Mouse (Mus musculus): ENCODE results near the gene Gm49394.

The Gm49394 gene

GRCm38 (mm10) chr7:142669751-142670625 lies at the start of gene Gm49394:
Gene Gm49394 (minus strand): TSS chr7:142669942.
- no peak for DNase-seq

GRCm38 (mm10) chr7:142714783-142715498 lies 45.2 kb upstream of the Gm49394 start:
- DNase-seq, result peak; percentile 63

- no peak for DNase-seq
Observed at GRCm38 (mm10) chr7:142706873-142707272, 37.1 kb upstream of the Gm49394 start.

GRCm38 (mm10) chr7:142699334-142699860 lies 29.7 kb upstream of the Gm49394 start:
- peak; percentile 44 for DNase-seq

GRCm38 (mm10) chr7:142678611-142679010 lies 8.9 kb upstream of the Gm49394 start:
- no peak for DNase-seq

GRCm38 (mm10) chr7:142675644-142676043 lies 5.9 kb upstream of the Gm49394 start:
- peak; percentile 81 for DNase-seq

- DNase-seq, result no peak
Observed at GRCm38 (mm10) chr7:142675141-142675540, 5.4 kb upstream of the Gm49394 start.

- peak; percentile 66 for DNase-seq
Observed at GRCm38 (mm10) chr7:142672120-142672519, 2.4 kb upstream of the Gm49394 start.

- no peak for DNase-seq
Observed at GRCm38 (mm10) chr7:142671067-142671466, 1.3 kb upstream of the Gm49394 start.

- DNase-seq, result no peak
Observed at GRCm38 (mm10) chr7:142668328-142668727, 1.4 kb downstream of the Gm49394 start.

GRCm38 (mm10) chr7:142667521-142667920 lies 2.2 kb downstream of the Gm49394 start:
- DNase-seq, result no peak

- DNase-seq, result peak; percentile 68
Observed at GRCm38 (mm10) chr7:142666659-142667058, 3.1 kb downstream of the Gm49394 start, which contains the start of gene Igf2. Gene Igf2 (minus strand): TSS chr7:142666816.

- no peak for DNase-seq
Observed at GRCm38 (mm10) chr7:142666109-142666508, 3.6 kb downstream of the Gm49394 start.

GRCm38 (mm10) chr7:142665364-142665763 lies 4.4 kb downstream of the Gm49394 start:
- no peak for DNase-seq

- DNase-seq, result no peak
Observed at GRCm38 (mm10) chr7:142664465-142665029, 5.2 kb downstream of the Gm49394 start.

- peak; percentile 49 for DNase-seq
Observed at GRCm38 (mm10) chr7:142663931-142664421, 5.8 kb downstream of the Gm49394 start.

- DNase-seq, result no peak
Observed at GRCm38 (mm10) chr7:142663151-142663550, 6.6 kb downstream of the Gm49394 start.

- no peak for DNase-seq
Observed at GRCm38 (mm10) chr7:142661811-142662210, 7.9 kb downstream of the Gm49394 start.

GRCm38 (mm10) chr7:142661046-142661445 lies 8.7 kb downstream of the Gm49394 start:
- no peak for DNase-seq

- peak; percentile 41 for DNase-seq
Observed at GRCm38 (mm10) chr7:142660651-142660945, 9.1 kb downstream of the Gm49394 start.

- DNase-seq, result peak; percentile 12
Observed at GRCm38 (mm10) chr7:142659767-142660650, 9.7 kb downstream of the Gm49394 start.

GRCm38 (mm10) chr7:142659181-142659681 lies 10.5 kb downstream of the Gm49394 start:
- DNase-seq, result peak; percentile 61

All from kidney, postnatal 10 days (tissue).